Mouse (Mus musculus): Measurements from ENCODE around the gene Asl. TPM values are rescaled to one million over a fixed set of nuclear protein-coding genes. Genes with fewer than 3 reads are reported as not detected.
A peak's percentile ranks its signal among the peaks of the same experiment; 100 is the strongest.

The Asl gene
- polyA plus RNA-seq, 1 experiment from 2014 or later: 44.4 TPM

DNA sequence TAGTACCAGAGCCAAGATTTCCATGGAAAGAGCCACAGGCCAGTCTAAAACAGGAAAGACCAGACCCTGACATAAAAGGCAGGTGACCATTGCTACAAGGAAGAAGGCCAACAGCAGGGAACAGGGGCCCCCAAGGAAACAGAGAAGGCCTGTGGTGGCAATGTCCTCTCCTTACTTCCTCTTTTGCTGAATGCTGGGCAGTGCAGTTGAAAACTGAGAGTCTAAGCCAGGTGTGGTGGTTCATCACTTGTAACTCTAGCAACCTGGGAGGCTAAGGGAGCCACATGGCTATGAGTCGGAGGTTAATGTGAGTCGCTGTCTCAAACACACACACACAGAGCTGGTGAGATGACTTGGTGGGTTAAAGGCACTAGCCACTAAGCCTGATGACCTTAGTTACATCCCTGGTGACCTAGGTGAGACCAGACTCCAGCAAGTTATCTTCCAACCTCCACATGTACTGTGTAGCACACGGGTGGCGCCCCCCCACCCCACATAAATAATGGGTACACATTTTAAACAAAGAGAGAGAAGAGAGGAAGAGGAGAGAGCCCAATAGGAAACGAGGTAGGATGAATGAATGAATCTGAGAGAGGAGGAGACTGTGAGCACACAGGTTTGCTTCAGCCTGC, 27.6 kb downstream of the Asl start:
- ATAC-seq (ENCODE audit: low read depth): no peak
- peaks cover 11% of the 10 kb centered on the region for H3K4me1 ChIP-seq (replicated peaks)
- 0 out of 2 replicates have a peak, but pooled peaks cover 3% of the 10 kb centered on the region for H3K36me3 ChIP-seq
- H3K9me3 ChIP-seq: peaks cover 14% of the 10 kb centered on the region
- no peak overlapping the region for H3K9ac ChIP-seq
- H3K27ac ChIP-seq (replicated peaks): no peak overlapping the region
- H3K27me3 ChIP-seq: no peaks in the 10 kb centered on the region
- 76% methylated on average over 5 of the region's 5 CpGs for WGBS
- H3K4me2 ChIP-seq: peak overlapping the region; percentile 78
- peak overlapping the region; percentile 61 for H3K4me3 ChIP-seq

GRCm38 (mm10) chr5:130000735-130001134, 28.3 kb downstream of the Asl start:
- Histone ChIP-seq H3K4me3 (no peak overlapping the region), H3K36me3 (0 out of 2 replicates have a peak, but pooled peaks cover 4% of the 10 kb centered on the region), H3K4me1 (replicated peaks) (peaks cover 11% of the 10 kb centered on the region), H3K4me2 (no peak overlapping the region), H3K9ac (no peak overlapping the region), H3K9me3 (peaks cover 14% of the 10 kb centered on the region), H3K27ac (replicated peaks) (no peak overlapping the region), H3K27me3 (no peaks in the 10 kb centered on the region)
- no peak for ATAC-seq (ENCODE audit: low read depth)
- whole genome bisulfite sequencing: 94% methylated on average over 12 of the region's 12 CpGs

DNA sequence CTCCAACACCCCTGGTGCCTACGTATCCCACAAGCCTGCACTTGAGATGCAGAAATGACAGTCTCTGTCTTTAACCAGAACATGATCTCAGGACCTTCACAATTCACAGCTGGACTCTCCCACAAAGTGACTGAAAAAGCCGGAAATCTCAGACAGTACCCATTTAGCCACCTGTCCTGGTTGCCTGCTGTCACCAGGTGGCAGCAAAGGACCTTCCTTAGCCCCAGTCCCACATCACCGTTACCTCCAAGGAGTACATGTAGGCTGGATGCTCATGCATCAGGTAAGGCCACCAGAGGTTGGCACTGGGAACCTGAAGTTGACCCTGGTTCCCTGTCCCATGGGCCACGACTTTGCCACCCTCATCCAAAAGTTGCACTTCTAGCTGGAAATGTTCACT, 29.9 kb downstream of the Asl start:
- Histone ChIP-seq H3K9ac (no peak overlapping the region), H3K4me2 (no peak overlapping the region), H3K9me3 (peaks cover 2% of the 10 kb centered on the region; the same call in 1 of the 2 replicates), H3K4me3 (no peak overlapping the region), H3K27me3 (no peaks in the 10 kb centered on the region), H3K4me1 (replicated peaks) (peaks cover 11% of the 10 kb centered on the region), H3K36me3 (0 out of 2 replicates have a peak, but pooled peaks cover 4% of the 10 kb centered on the region), H3K27ac (replicated peaks) (no peak overlapping the region)
- ATAC-seq (ENCODE audit: low read depth): no peak
- WGBS: 40% methylated on average over 4 of the region's 4 CpGs

DNA sequence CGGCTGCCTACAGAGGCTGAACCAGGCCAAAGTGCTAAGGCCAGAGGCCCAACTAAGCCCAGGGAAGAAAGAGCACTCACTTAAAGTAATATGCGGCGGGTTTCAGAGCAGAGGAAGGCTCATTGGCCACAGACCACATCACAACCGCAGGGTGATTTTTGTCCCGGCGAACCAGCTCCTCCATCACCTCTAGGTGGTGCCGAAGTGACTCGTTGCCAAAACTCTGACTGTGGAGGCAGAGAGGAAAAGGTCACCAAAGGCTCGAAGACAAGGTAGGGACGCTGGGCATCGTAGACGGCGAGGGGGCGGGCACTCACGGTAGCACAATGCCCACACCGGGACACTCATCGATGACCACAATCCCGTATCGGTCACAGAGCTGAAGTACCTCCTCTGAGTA, 31.3 kb downstream of the Asl start:
- Histone ChIP-seq H3K27ac (replicated peaks) (no peak overlapping the region), H3K9ac (no peak overlapping the region), H3K4me3 (no peak overlapping the region), H3K4me2 (no peak overlapping the region), H3K36me3 (0 out of 2 replicates have a peak, but pooled peaks cover 4% of the 10 kb centered on the region), H3K9me3 (no peaks in the 10 kb centered on the region), H3K27me3 (no peaks in the 10 kb centered on the region), H3K4me1 (replicated peaks) (peaks cover 11% of the 10 kb centered on the region)
- WGBS: 72% methylated on average over 19 of the region's 19 CpGs
- no peak for ATAC-seq (ENCODE audit: low read depth)

- H3K9me3 ChIP-seq: no peaks in the 10 kb centered on the region
- H3K4me3 ChIP-seq: no peak overlapping the region
- no peak overlapping the region for H3K27ac ChIP-seq (replicated peaks)
- no peaks in the 10 kb centered on the region for H3K27me3 ChIP-seq
- H3K36me3 ChIP-seq: peaks cover 10% of the 10 kb centered on the region
- ATAC-seq (ENCODE audit: low read depth): no peak
- no peak overlapping the region for H3K9ac ChIP-seq
- no peak overlapping the region for H3K4me2 ChIP-seq
- H3K4me1 ChIP-seq (replicated peaks): no peaks in the 10 kb centered on the region
- 89% methylated on average over 7 of the region's 7 CpGs for WGBS
Observed at GRCm38 (mm10) chr5:129994989-129995388, 34.1 kb downstream of the Asl start.

GRCm38 (mm10) chr5:129993374-129993773, 35.7 kb downstream of the Asl start:
- Histone ChIP-seq H3K27ac (replicated peaks) (no peak overlapping the region), H3K27me3 (no peaks in the 10 kb centered on the region), H3K4me2 (no peak overlapping the region), H3K36me3 (peaks cover 19% of the 10 kb centered on the region), H3K4me3 (no peak overlapping the region), H3K9ac (no peak overlapping the region), H3K4me1 (replicated peaks) (no peaks in the 10 kb centered on the region), H3K9me3 (no peaks in the 10 kb centered on the region)
- ATAC-seq (ENCODE audit: low read depth): no peak
- 92% methylated on average over 14 of the region's 14 CpGs for WGBS

DNA sequence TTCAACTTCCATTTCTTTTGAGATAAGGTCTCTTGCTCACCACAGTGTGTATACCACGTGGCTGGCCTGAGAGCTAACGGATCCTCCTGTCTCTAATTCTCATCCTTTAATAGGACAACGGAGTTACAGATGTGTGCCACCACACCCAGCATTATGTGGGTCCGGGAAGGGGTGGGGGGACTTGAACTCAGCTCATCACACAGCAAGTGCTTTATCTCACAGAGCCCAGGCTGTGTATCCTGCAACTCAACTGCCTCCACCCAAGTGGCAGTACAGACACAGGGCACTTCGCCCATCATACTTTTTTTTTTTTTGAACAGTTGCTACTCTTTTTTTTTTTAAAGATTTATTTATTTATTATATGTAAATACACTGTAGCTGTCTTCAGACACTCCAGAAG, 37.1 kb downstream of the Asl start:
- no peak overlapping the region for H3K27ac ChIP-seq (replicated peaks)
- H3K27me3 ChIP-seq: no peaks in the 10 kb centered on the region
- no peaks in the 10 kb centered on the region for H3K9me3 ChIP-seq
- H3K4me1 ChIP-seq (replicated peaks): no peaks in the 10 kb centered on the region
- no peak overlapping the region for H3K9ac ChIP-seq
- no peak overlapping the region for H3K4me2 ChIP-seq
- ATAC-seq (ENCODE audit: low read depth): no peak
- WGBS: 94% methylated on average over 5 of the region's 5 CpGs
- H3K36me3 ChIP-seq: peaks cover 23% of the 10 kb centered on the region
- H3K4me3 ChIP-seq: no peak overlapping the region

DNA sequence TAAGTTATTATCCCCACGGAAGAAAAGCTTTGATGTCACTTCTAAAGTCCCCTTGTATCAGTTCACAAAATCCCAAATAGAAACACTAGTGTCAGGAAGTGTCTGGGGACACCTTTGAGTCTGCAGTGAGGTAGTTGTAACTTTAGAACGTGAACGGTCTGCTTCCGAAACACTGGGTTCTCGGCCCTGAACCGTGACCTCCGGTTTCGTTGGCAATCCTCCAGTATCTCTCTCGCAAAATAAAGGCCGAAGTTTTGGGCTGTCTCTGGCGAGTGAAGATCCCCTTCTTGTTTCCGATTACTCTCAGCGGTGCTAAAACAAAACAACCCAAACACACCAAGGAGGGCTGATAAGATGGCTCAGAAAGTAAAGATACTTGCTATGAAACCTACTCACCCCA, 39.7 kb downstream of the Asl start:
- Histone ChIP-seq H3K4me1 (replicated peaks) (no peaks in the 10 kb centered on the region), H3K4me2 (no peak overlapping the region), H3K36me3 (peaks cover 23% of the 10 kb centered on the region), H3K27me3 (no peaks in the 10 kb centered on the region), H3K4me3 (no peak overlapping the region), H3K9me3 (no peaks in the 10 kb centered on the region), H3K27ac (replicated peaks) (no peak overlapping the region), H3K9ac (no peak overlapping the region)
- ATAC-seq (ENCODE audit: low read depth): no peak
- WGBS: 73% methylated on average over 13 of the region's 13 CpGs

- H3K9ac ChIP-seq: no peak overlapping the region
- no peak overlapping the region for H3K4me3 ChIP-seq
- H3K27me3 ChIP-seq: no peaks in the 10 kb centered on the region
- peaks cover 8% of the 10 kb centered on the region; the same call in 1 of the 2 replicates for H3K4me1 ChIP-seq (replicated peaks)
- H3K9me3 ChIP-seq: no peaks in the 10 kb centered on the region
- WGBS: 84% methylated on average over 3 of the region's 3 CpGs
- peaks cover 22% of the 10 kb centered on the region; the same call in 1 of the 2 replicates for H3K36me3 ChIP-seq
- no peak overlapping the region for H3K4me2 ChIP-seq
- no peak overlapping the region for H3K27ac ChIP-seq (replicated peaks)
- ATAC-seq (ENCODE audit: low read depth): no peak
Observed at GRCm38 (mm10) chr5:129980216-129980615, 48.8 kb downstream of the Asl start.

DNA sequence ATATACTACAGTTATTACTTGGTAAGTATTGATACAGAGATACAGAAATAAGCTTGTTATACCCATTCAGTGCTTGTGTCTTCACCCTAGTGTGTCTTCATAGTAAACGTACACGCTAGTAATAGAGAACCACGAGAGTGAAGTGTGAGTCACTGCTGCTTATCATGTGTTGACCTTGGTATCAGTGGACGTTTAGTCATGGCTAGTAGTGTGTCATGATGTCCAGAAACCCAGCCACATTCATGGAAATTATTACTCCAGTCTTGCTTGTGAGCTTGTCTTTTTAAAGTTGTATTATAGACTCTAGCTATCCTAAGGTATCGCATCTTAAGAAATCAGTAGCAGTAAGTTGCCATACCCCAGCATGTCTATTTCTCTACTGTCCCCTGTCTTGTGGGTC, 50.4 kb downstream of the Asl start:
- Histone ChIP-seq H3K4me1 (replicated peaks) (peaks cover 8% of the 10 kb centered on the region; the same call in 1 of the 2 replicates), H3K4me2 (no peak overlapping the region), H3K36me3 (peaks cover 14% of the 10 kb centered on the region; the same call in 1 of the 2 replicates), H3K4me3 (no peak overlapping the region), H3K27ac (replicated peaks) (no peak overlapping the region), H3K9ac (no peak overlapping the region), H3K27me3 (no peaks in the 10 kb centered on the region), H3K9me3 (no peaks in the 10 kb centered on the region)
- WGBS: 91% methylated on average over 5 of the region's 5 CpGs
- ATAC-seq (ENCODE audit: low read depth): no peak

DNA sequence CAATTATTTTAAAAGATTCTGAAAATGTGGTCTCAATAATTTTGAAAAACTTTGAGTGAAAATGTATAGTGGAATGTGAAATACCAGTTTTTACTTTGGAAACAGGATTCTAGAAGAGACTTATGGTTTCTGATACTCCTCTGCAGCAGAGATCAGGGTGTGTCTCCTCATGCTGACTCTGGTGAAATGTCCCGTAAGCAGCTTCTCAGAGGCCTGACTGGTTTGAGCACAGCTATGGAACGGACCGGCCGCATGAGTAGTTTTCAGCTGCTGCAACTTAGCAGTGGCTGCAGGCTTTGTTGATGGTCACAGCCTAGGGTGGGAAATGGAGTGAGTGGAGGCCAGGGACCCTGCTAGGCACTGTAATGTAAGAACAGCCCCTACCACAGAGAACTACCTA, 51.3 kb downstream of the Asl start:
- Histone ChIP-seq H3K27me3 (no peaks in the 10 kb centered on the region), H3K4me3 (no peak overlapping the region), H3K9me3 (no peaks in the 10 kb centered on the region), H3K36me3 (peaks cover 6% of the 10 kb centered on the region; the same call in 1 of the 2 replicates), H3K27ac (replicated peaks) (no peak overlapping the region), H3K9ac (no peak overlapping the region), H3K4me2 (no peak overlapping the region), H3K4me1 (replicated peaks) (peaks cover 8% of the 10 kb centered on the region; the same call in 1 of the 2 replicates)
- WGBS: 82% methylated on average over 4 of the region's 4 CpGs
- no peak for ATAC-seq (ENCODE audit: low read depth)

DNA sequence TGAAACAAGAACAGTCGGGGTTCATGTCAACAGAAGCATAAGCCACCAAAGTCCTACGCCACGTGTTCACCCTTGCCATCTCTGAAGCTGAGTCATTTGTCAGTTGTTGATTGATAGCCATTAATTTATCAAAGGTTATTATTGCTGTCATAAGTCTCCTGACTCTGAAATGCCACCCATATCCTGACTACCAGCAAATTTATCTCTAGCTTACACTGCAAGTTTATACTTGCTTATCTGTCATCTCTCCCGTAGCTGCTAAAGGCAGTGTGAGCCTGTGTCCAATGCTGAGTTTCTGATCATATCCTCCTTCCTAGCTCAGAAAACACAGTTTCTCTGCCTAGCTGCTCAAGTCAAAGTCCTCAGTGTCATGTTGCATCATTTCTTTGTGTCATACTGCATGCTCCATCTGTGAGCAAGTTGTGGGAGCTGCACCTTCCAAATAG, 54.2 kb downstream of the Asl start:
- Histone ChIP-seq H3K9me3 (no peaks in the 10 kb centered on the region), H3K27ac (replicated peaks) (no peak overlapping the region), H3K27me3 (no peaks in the 10 kb centered on the region), H3K36me3 (peaks cover 15% of the 10 kb centered on the region; the same call in 1 of the 2 replicates), H3K4me3 (no peak overlapping the region), H3K4me2 (no peak overlapping the region), H3K9ac (no peak overlapping the region), H3K4me1 (replicated peaks) (peaks cover 6% of the 10 kb centered on the region; the same call in 1 of the 2 replicates)
- no peak for ATAC-seq (ENCODE audit: low read depth)
- WGBS: 88% methylated on average over 4 of the region's 4 CpGs

DNA sequence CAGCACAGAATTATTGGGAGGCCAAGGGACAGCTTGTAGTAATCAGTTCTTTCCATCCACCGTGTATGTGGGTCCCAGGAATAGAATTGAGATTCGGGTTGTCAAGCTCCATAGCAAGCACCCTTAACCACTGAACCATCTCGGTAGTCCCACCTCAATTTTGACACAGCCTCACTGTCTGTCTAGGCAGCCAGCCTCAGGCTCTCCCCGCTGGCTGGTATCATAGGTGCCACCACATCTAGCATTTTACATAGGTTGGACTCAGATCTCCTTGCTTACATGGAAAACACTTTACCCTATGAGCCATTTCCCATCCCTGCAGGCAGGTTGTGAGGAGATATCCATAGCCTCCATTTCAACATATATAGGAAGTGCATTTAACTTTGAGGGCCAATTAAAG, 54.7 kb downstream of the Asl start:
- ATAC-seq (ENCODE audit: low read depth): no peak
- Histone ChIP-seq H3K9ac (no peak overlapping the region), H3K4me1 (replicated peaks) (0 out of 2 replicates have a peak, but pooled peaks cover 1% of the 10 kb centered on the region), H3K4me2 (no peak overlapping the region), H3K36me3 (peaks cover 15% of the 10 kb centered on the region; the same call in 1 of the 2 replicates), H3K4me3 (no peak overlapping the region), H3K27me3 (no peaks in the 10 kb centered on the region), H3K27ac (replicated peaks) (no peak overlapping the region), H3K9me3 (no peaks in the 10 kb centered on the region)
- 91% methylated on average over 4 of the region's 4 CpGs for WGBS
